Mouse (Mus musculus) G1E (cell line): Measurements from ENCODE around the gene Ppp4r1. TPM values are rescaled to one million over a fixed set of nuclear protein-coding genes. Genes with fewer than 3 reads are reported as not detected.

ENCODE experiments used
- ATAC-seq: 2 replicates; pipeline ENCODE4 v1.8.0; 2016; ENCODE audit warnings: mild to moderate bottlenecking; ENCODE audit not compliant: insufficient number of reproducible peaks, poor library complexity, low FRiP score, severe bottlenecking; ENCODE audit errors: extremely low read depth
- DNase-seq: peaks from one replicate; pipeline ENCODE4 v3.0.0; 2012; ENCODE audit warnings: low spot score
- H3K27me3 ChIP-seq: 2 replicates; pipeline ENCODE4 v1.6.1; 2012; ENCODE audit warnings: mild to moderate bottlenecking, low read length, inconsistent platforms; ENCODE audit not compliant: insufficient read depth
- H3K36me3 ChIP-seq: replicated peaks from 2 replicates; pipeline ENCODE3; 2012; ENCODE audit warnings: mild to moderate bottlenecking, inconsistent platforms
- H3K4me1 ChIP-seq: 2 replicates; pipeline ENCODE4 v1.6.1; 2012; ENCODE audit warnings: low read depth, low read length, inconsistent platforms, mixed read lengths; ENCODE audit not compliant: insufficient read depth
- H3K4me3 ChIP-seq: 2 replicates; pipeline ENCODE4 v1.5.1; 2012; ENCODE audit warnings: low read depth, mild to moderate bottlenecking, inconsistent platforms, low read length, moderate library complexity, mixed read lengths
- H3K9me3 ChIP-seq: replicated peaks from 2 replicates; pipeline ENCODE4 v1.6.1; 2012; ENCODE audit warnings: inconsistent platforms
- CTCF ChIP-seq: IDR thresholded peaks from 2 replicates; pipeline ENCODE4 v1.5.1; 2012; ENCODE audit warnings: low read depth, low read length, inconsistent platforms, mixed read lengths
- GATA1 ChIP-seq: IDR thresholded peaks from 2 replicates; pipeline ENCODE4 v1.6.1; 2012; ENCODE audit warnings: borderline replicate concordance, low read length, inconsistent platforms, mixed read lengths
- GATA2 ChIP-seq: IDR thresholded peaks from 2 replicates; pipeline ENCODE4 v1.6.1; 2012; ENCODE audit warnings: low read depth, low read length, inconsistent platforms, borderline replicate concordance
- POLR2AphosphoS5 ChIP-seq: IDR thresholded peaks from 2 replicates; pipeline ENCODE4 v1.6.1; 2012; ENCODE audit warnings: low read depth, low read length, inconsistent platforms; ENCODE audit not compliant: insufficient replicate concordance
- TAL1 ChIP-seq: conservative IDR thresholded peaks from 2 replicates; pipeline ENCODE4 v1.6.1; 2012; ENCODE audit warnings: low read depth, low read length, inconsistent platforms, mixed read lengths
- polyA plus RNA-seq: library from polyadenylated mRNA; stranded (reverse); fragments of >175 nt; gene quantifications from 2 replicates; pipeline ENCODE4 v1.2.3, GENCODE M21; 2012
- total RNA-seq, 2 experiments: library from RNA; stranded (forward) in 1 of 2; stranded (reverse) in 1 of 2; fragments of 200-1000 nt in 1 of 2; fragments of >200 nt in 1 of 2; fragmentation: Nextera tagmentation in 1 of 2; gene quantifications; 2 replicates each; pipeline ENCODE4 v1.2.3; 2014 to 2017

Gene Ppp4r1
- total and polyA plus RNA-seq, 3 experiments: 20.0 to 33.0 (median 32.8) TPM

- no peak for TF ChIP-seq POLR2AphosphoS5
- TF ChIP-seq TAL1: no peak
- no peak for TF ChIP-seq GATA1
- no peak for TF ChIP-seq CTCF
- TF ChIP-seq GATA2: no peak
- DNase-seq: no peak
- Histone ChIP-seq H3K36me3 (peaks cover 87% of the 10 kb centered on the region), H3K27me3 (no peaks in the 10 kb centered on the region), H3K9me3 (no peaks in the 10 kb centered on the region), H3K4me3 (no peak overlapping the region), H3K4me1 (peaks cover 4% of the 10 kb centered on the region; the same call in 1 of the 2 replicates)
- no peak for ATAC-seq
Measured at GRCm38 (mm10) chr17:65845423-65845822, 63.0 kb downstream of the Ppp4r1 start.

DNA sequence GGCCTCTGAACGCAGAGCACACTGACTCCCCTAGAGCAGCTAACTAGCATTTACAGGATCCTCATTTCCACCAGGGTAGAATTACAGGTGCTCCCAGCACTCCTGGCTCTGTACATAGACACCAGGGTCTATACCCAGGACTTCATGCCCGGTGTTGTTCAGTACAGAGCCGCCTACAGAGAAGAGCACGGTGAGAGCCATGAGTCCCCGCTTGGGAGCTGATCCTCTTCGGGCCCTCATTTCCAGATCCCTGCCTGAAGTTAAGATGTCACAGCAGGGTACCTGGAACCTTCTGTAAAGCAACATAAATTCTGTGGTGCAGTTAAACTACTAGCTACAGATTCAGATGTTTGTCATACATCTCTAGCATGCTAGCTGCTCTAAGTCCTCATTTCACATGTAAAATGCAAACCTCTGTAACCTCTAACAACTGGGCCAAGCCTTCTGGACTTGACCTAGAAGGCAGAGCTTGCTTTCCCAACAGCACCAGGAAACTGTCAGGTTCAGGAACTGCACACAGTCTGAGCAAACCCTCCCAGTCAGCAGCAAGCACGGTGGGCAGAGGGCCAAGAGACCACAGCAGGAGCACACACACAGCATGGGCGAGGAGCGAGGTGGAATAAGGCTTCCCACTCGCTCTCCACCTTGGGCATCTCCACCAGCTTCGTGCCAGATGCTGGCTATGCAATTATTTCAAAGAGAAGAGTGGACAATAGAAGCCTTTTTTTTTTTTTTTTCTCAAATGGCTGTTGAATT lies 65.5 kb downstream of the Ppp4r1 start:
- TF ChIP-seq CTCF: no peak
- TF ChIP-seq GATA2: no peak
- Histone ChIP-seq H3K27me3 (no peaks in the 10 kb centered on the region), H3K36me3 (peaks cover 89% of the 10 kb centered on the region)

DNA sequence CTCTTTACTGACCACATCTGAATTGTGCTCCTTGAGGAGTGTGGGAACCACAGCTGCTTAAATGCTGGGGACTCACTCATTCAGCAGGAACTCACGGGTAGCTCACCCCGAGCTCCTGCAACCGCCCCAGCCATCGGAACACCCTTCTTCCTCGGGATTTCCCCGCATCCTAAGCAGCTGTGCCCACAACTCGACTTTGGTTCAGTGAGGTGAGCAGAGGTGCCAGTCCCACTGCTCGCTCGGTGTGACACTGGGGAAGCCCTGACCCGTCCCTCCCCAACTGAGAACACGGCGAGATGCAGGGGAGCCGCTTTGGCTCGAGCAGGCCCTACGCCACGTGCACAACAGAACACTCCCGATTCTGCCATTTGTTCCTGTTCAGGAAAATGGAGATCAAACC lies 68.1 kb downstream of the Ppp4r1 start:
- TF ChIP-seq GATA1: no peak
- TF ChIP-seq CTCF: no peak
- TF ChIP-seq POLR2AphosphoS5: no peak
- no peak for TF ChIP-seq GATA2
- TF ChIP-seq TAL1: no peak
- H3K9me3 ChIP-seq: peaks cover 9% of the 10 kb centered on the region
- no peaks in the 10 kb centered on the region; the same call in 1 of the 2 replicates for H3K4me1 ChIP-seq
- no peak overlapping the region for H3K4me3 ChIP-seq
- peaks cover 87% of the 10 kb centered on the region for H3K36me3 ChIP-seq
- ATAC-seq (no peak), DNase-seq (no peak)
- no peaks in the 10 kb centered on the region for H3K27me3 ChIP-seq

More for the DNA sequence above, 65.5 kb downstream of the Ppp4r1 start:
- no peaks in the 10 kb centered on the region for H3K9me3 ChIP-seq
- no peak overlapping the region for H3K4me3 ChIP-seq
- no peak for DNase-seq
- no peak for ATAC-seq
- no peaks in the 10 kb centered on the region; the same call in 1 of the 2 replicates for H3K4me1 ChIP-seq

DNA sequence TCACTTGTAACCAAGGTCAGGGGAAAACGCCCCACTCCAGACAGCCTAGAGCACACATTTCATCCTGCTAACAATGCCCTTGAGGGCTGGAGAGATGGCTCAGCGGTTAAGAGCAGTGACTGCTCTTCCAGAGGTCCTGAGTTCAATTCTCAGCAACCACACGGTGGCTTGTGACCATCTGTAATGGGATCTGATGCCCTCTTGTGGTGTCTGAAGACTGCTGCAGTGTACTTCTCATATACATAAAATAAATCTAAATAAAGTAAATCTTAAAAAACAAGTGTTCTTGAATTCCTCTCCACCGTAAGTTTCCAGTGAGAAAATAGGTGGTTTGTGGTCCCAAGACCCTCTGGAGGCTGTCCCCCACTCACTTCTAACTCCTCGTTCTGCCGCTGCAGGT lies 69.4 kb downstream of the Ppp4r1 start:
- Histone ChIP-seq H3K9me3 (peaks cover 18% of the 10 kb centered on the region), H3K36me3 (peaks cover 89% of the 10 kb centered on the region), H3K4me3 (no peak overlapping the region), H3K4me1 (peaks cover 5% of the 10 kb centered on the region), H3K27me3 (no peaks in the 10 kb centered on the region)
- ATAC-seq: no peak
- TF ChIP-seq CTCF: no peak
- TF ChIP-seq GATA2: no peak
- TF ChIP-seq TAL1: no peak
- no peak for TF ChIP-seq GATA1
- TF ChIP-seq POLR2AphosphoS5: no peak
- DNase-seq: no peak

- ATAC-seq (no peak), DNase-seq (no peak)
- no peak overlapping the region for H3K4me3 ChIP-seq
- H3K36me3 ChIP-seq: peaks cover 91% of the 10 kb centered on the region
- peaks cover 18% of the 10 kb centered on the region for H3K9me3 ChIP-seq
- TF ChIP-seq CTCF: no peak
- TF ChIP-seq TAL1: no peak
- no peak for TF ChIP-seq POLR2AphosphoS5
- no peak for TF ChIP-seq GATA2
- no peak for TF ChIP-seq GATA1
- H3K4me1 ChIP-seq: peaks cover 19% of the 10 kb centered on the region
- H3K27me3 ChIP-seq: no peaks in the 10 kb centered on the region
Measured at GRCm38 (mm10) chr17:65853326-65853725, 71.0 kb downstream of the Ppp4r1 start.

DNA sequence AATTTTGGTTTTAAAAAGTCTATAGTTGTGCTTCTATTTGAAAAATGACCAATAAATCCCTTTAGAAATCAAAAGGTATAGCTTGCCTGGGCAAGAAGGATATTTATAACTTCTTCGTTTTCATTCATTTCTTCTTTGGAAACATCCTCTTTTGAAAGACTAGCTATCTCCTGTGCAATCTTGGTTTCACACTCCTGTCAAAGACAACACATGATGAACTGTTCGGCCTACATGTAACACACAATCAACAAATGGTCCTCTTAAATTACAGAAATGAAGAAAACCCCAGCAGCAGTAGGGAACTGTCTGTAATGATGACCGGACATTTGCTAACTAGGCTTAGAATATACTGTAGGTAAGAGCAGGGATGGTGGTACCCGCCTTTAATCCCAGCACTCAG lies 71.6 kb downstream of the Ppp4r1 start:
- ATAC-seq (no peak), DNase-seq (no peak)
- TF ChIP-seq TAL1 (no peak), GATA2 (no peak), POLR2AphosphoS5 (no peak), CTCF (no peak), GATA1 (no peak)
- peaks cover 26% of the 10 kb centered on the region for H3K4me1 ChIP-seq
- H3K36me3 ChIP-seq: peaks cover 92% of the 10 kb centered on the region
- H3K4me3 ChIP-seq: no peak overlapping the region
- peaks cover 18% of the 10 kb centered on the region for H3K9me3 ChIP-seq
- H3K27me3 ChIP-seq: no peaks in the 10 kb centered on the region
